Mouse (Mus musculus) frontal cortex, adult 2 months (tissue): ENCODE measurements at regions not wholly inside any gene's neighbourhood (a gene's known extent, or its start where the extent isn't known, plus 50 kb on each side); places are given as distances from the start of the nearest gene placed in this dataset.

Source experiments
- DNase-seq, 2 experiments: peaks; one replicate each; pipeline ENCODE4 v3.0.0; 2022; ENCODE audit warnings: low spot score in 1 of 2; ENCODE audit errors: extremely low spot score in 1 of 2

GRCm38 (mm10) chr2:48220771-48221170, 593.1 kb upstream of the Acvr2a start:
- no peak for DNase-seq

- DNase-seq, result no peak
Measured at GRCm38 (mm10) chr2:48223084-48223799, 590.7 kb upstream of the Acvr2a start.

GRCm38 (mm10) chr2:48250174-48250573, 563.7 kb upstream of the Acvr2a start:
- no peak for DNase-seq

- no peak for DNase-seq
Measured at GRCm38 (mm10) chr2:48260299-48260698, 553.6 kb upstream of the Acvr2a start.
